Mouse (Mus musculus): ENCODE results near the gene Lgr6. TPM values are rescaled to one million over a fixed set of nuclear protein-coding genes. Genes with fewer than 3 reads are reported as not detected.
A peak's percentile ranks its signal among the peaks of the same experiment; 100 is the strongest.

Lgr6 gene
- under 1 TPM; 0.11 to 0.19 (median 0.17) TPM for total RNA-seq (2022)

- no peak for DNase-seq (ENCODE audit: low spot score in 2 of 2)
These were observed at the start of gene Lgr6 for GRCm38 (mm10) chr1:135105124-135105523. Gene Lgr6 (minus strand): TSS chr1:135105276.

- DNase-seq (ENCODE audit: low spot score in 2 of 2), result peak; percentile 49 to 60
These were observed 49.4 kb upstream of the Lgr6 start for GRCm38 (mm10) chr1:135154411-135154959.

GRCm38 (mm10) chr1:135154011-135154410 lies 48.9 kb upstream of the Lgr6 start:
- DNase-seq (ENCODE audit: low spot score in 2 of 2), result no peak

GRCm38 (mm10) chr1:135148996-135149395 lies 43.9 kb upstream of the Lgr6 start:
- no peak for DNase-seq (ENCODE audit: low spot score in 2 of 2)

GRCm38 (mm10) chr1:135148476-135148875 lies 43.4 kb upstream of the Lgr6 start:
- no peak for DNase-seq (ENCODE audit: low spot score in 2 of 2)

- no peak for DNase-seq (ENCODE audit: low spot score in 2 of 2)
These were observed 42.6 kb upstream of the Lgr6 start for GRCm38 (mm10) chr1:135147702-135148058.

GRCm38 (mm10) chr1:135146946-135147701 lies 42.0 kb upstream of the Lgr6 start:
- peak; percentile 77 to 82 for DNase-seq (ENCODE audit: low spot score in 2 of 2)

GRCm38 (mm10) chr1:135146077-135146945 lies 41.2 kb upstream of the Lgr6 start, which contains the start of gene Arl8a:
Gene Arl8a (plus strand): TSS chr1:135146824.
- DNase-seq (ENCODE audit: low spot score in 2 of 2), result peak; percentile 67 to 81

GRCm38 (mm10) chr1:135143940-135144339 lies 38.9 kb upstream of the Lgr6 start:
- DNase-seq (ENCODE audit: low spot score in 2 of 2), result no peak

GRCm38 (mm10) chr1:135142452-135142851 lies 37.4 kb upstream of the Lgr6 start:
- DNase-seq (ENCODE audit: low spot score in 2 of 2), result no peak

- no peak for DNase-seq (ENCODE audit: low spot score in 2 of 2)
These were observed 34.8 kb upstream of the Lgr6 start for GRCm38 (mm10) chr1:135139906-135140305.

- DNase-seq (ENCODE audit: low spot score in 2 of 2), result peak; percentile 37 to 40
These were observed 31.4 kb upstream of the Lgr6 start for GRCm38 (mm10) chr1:135136500-135136899.

GRCm38 (mm10) chr1:135135111-135135787 lies 30.2 kb upstream of the Lgr6 start:
- no peak for DNase-seq (ENCODE audit: low spot score in 2 of 2)

- no peak for DNase-seq (ENCODE audit: low spot score in 2 of 2)
These were observed 28.8 kb upstream of the Lgr6 start for GRCm38 (mm10) chr1:135133678-135134435.

- no peak for DNase-seq (ENCODE audit: low spot score in 2 of 2)
These were observed 27.9 kb upstream of the Lgr6 start for GRCm38 (mm10) chr1:135132893-135133369.

- DNase-seq (ENCODE audit: low spot score in 2 of 2), result no peak
These were observed 27.4 kb upstream of the Lgr6 start, which contains the start of gene Ptpn7 for GRCm38 (mm10) chr1:135132473-135132872. Gene Ptpn7 (plus strand): TSS chr1:135132700.

GRCm38 (mm10) chr1:135131560-135131959 lies 26.5 kb upstream of the Lgr6 start:
- DNase-seq (ENCODE audit: low spot score in 2 of 2), result no peak

- DNase-seq (ENCODE audit: low spot score in 2 of 2), result no peak
These were observed 26.0 kb upstream of the Lgr6 start for GRCm38 (mm10) chr1:135131034-135131433.

GRCm38 (mm10) chr1:135130376-135131018 lies 25.4 kb upstream of the Lgr6 start:
- no peak for DNase-seq (ENCODE audit: low spot score in 2 of 2)

Data from gastrocnemius, adult 8-10 months (tissue).